Mouse (Mus musculus): Measurements from ENCODE around the gene M1ap. TPM values are rescaled to one million over a fixed set of nuclear protein-coding genes. Genes with fewer than 3 reads are reported as not detected.

M1ap gene
- polyA plus RNA-seq, 1 experiment from 2014 or later, result 0.47 TPM

- Histone ChIP-seq H3K4me1 (replicated peaks; ENCODE audit: control insufficient read depth, insufficient read depth, low read length) (no peaks in the 10 kb centered on the region), H3K36me3 (ENCODE audit: control insufficient read depth, insufficient read depth, low read length) (no peaks in the 10 kb centered on the region), H3K4me2 (ENCODE audit: low read length) (no peak overlapping the region), H3K27me3 (replicated peaks; ENCODE audit: control insufficient read depth, insufficient read depth, low read length) (0 out of 2 replicates have a peak, but pooled peaks cover 4% of the 10 kb centered on the region), H3K9ac (ENCODE audit: low read length) (no peak overlapping the region), H3K9me3 (ENCODE audit: control insufficient read depth, low read length) (no peaks in the 10 kb centered on the region), H3K4me3 (ENCODE audit: low read depth, low read length) (no peak overlapping the region), H3K27ac (ENCODE audit: low read depth) (no peak overlapping the region)
- ATAC-seq (replicated peaks; ENCODE audit: low FRiP score, low TSS enrichment, low read depth) (no peak), DNase-seq (ENCODE audit: low spot score) (no peak)
- 64% methylated on average over 3 of the region's 3 CpGs for WGBS
Observed at GRCm38 (mm10) chr6:83019044-83019443, 72.3 kb downstream of the M1ap start.

- no peak for DNase-seq (ENCODE audit: low spot score)
- Histone ChIP-seq H3K36me3 (ENCODE audit: control insufficient read depth, insufficient read depth, low read length) (no peaks in the 10 kb centered on the region), H3K27me3 (replicated peaks; ENCODE audit: control insufficient read depth, insufficient read depth, low read length) (no peaks in the 10 kb centered on the region), H3K9me3 (ENCODE audit: control insufficient read depth, low read length) (no peaks in the 10 kb centered on the region), H3K4me1 (replicated peaks; ENCODE audit: control insufficient read depth, insufficient read depth, low read length) (no peaks in the 10 kb centered on the region), H3K27ac (ENCODE audit: low read depth) (no peak overlapping the region), H3K9ac (ENCODE audit: low read length) (no peak overlapping the region), H3K4me2 (ENCODE audit: low read length) (no peak overlapping the region), H3K4me3 (ENCODE audit: low read depth, low read length) (no peak overlapping the region)
- WGBS, result 91% methylated on average over 6 of the region's 6 CpGs
- no peak for ATAC-seq (replicated peaks; ENCODE audit: low FRiP score, low TSS enrichment, low read depth)
Observed at GRCm38 (mm10) chr6:83020121-83020520, 73.4 kb downstream of the M1ap start.

GRCm38 (mm10) chr6:83020836-83021593 is 74.3 kb downstream of the M1ap start:
- WGBS, result 86% methylated on average over 4 of the region's 4 CpGs
- Histone ChIP-seq H3K4me1 (replicated peaks; ENCODE audit: control insufficient read depth, insufficient read depth, low read length) (no peaks in the 10 kb centered on the region), H3K4me3 (ENCODE audit: low read depth, low read length) (no peak overlapping the region), H3K27me3 (replicated peaks; ENCODE audit: control insufficient read depth, insufficient read depth, low read length) (no peaks in the 10 kb centered on the region), H3K4me2 (ENCODE audit: low read length) (no peak overlapping the region), H3K27ac (ENCODE audit: low read depth) (no peak overlapping the region), H3K9ac (ENCODE audit: low read length) (no peak overlapping the region), H3K9me3 (ENCODE audit: control insufficient read depth, low read length) (no peaks in the 10 kb centered on the region), H3K36me3 (ENCODE audit: control insufficient read depth, insufficient read depth, low read length) (no peaks in the 10 kb centered on the region)
- ATAC-seq (replicated peaks; ENCODE audit: low FRiP score, low TSS enrichment, low read depth), result no peak
- no peak for DNase-seq (ENCODE audit: low spot score)

- Histone ChIP-seq H3K9me3 (ENCODE audit: control insufficient read depth, low read length) (no peaks in the 10 kb centered on the region), H3K36me3 (ENCODE audit: control insufficient read depth, insufficient read depth, low read length) (no peaks in the 10 kb centered on the region), H3K4me1 (replicated peaks; ENCODE audit: control insufficient read depth, insufficient read depth, low read length) (no peaks in the 10 kb centered on the region; the same call in 1 of the 2 replicates), H3K27ac (ENCODE audit: low read depth) (no peak overlapping the region), H3K4me3 (ENCODE audit: low read depth, low read length) (no peak overlapping the region), H3K27me3 (replicated peaks; ENCODE audit: control insufficient read depth, insufficient read depth, low read length) (no peaks in the 10 kb centered on the region), H3K4me2 (ENCODE audit: low read length) (no peak overlapping the region), H3K9ac (ENCODE audit: low read length) (no peak overlapping the region)
- DNase-seq (ENCODE audit: low spot score), result no peak
- ATAC-seq (replicated peaks; ENCODE audit: low FRiP score, low TSS enrichment, low read depth), result no peak
- WGBS, result 84% methylated on average over 9 of the region's 9 CpGs
Observed at GRCm38 (mm10) chr6:83023008-83023407, 76.3 kb downstream of the M1ap start.

GRCm38 (mm10) chr6:83023786-83024185 is 77.1 kb downstream of the M1ap start:
- no peaks in the 10 kb centered on the region for H3K9me3 ChIP-seq (ENCODE audit: control insufficient read depth, low read length)
- no peaks in the 10 kb centered on the region; the same call in 1 of the 2 replicates for H3K4me1 ChIP-seq (replicated peaks; ENCODE audit: control insufficient read depth, insufficient read depth, low read length)
- ATAC-seq (replicated peaks; ENCODE audit: low FRiP score, low TSS enrichment, low read depth) (no peak), DNase-seq (ENCODE audit: low spot score) (no peak)
- no peaks in the 10 kb centered on the region for H3K36me3 ChIP-seq (ENCODE audit: control insufficient read depth, insufficient read depth, low read length)
- H3K9ac ChIP-seq (ENCODE audit: low read length), result no peak overlapping the region
- no peak overlapping the region for H3K4me3 ChIP-seq (ENCODE audit: low read depth, low read length)
- no peak overlapping the region for H3K4me2 ChIP-seq (ENCODE audit: low read length)
- H3K27ac ChIP-seq (ENCODE audit: low read depth), result no peak overlapping the region
- no peaks in the 10 kb centered on the region for H3K27me3 ChIP-seq (replicated peaks; ENCODE audit: control insufficient read depth, insufficient read depth, low read length)
- WGBS, result 91% methylated on average over 2 of the region's 2 CpGs

GRCm38 (mm10) chr6:83024421-83024820 is 77.7 kb downstream of the M1ap start:
- no peak for DNase-seq (ENCODE audit: low spot score)
- H3K4me2 ChIP-seq (ENCODE audit: low read length), result no peak overlapping the region
- WGBS, result 62% methylated on average over 4 of the region's 4 CpGs
- no peaks in the 10 kb centered on the region for H3K9me3 ChIP-seq (ENCODE audit: control insufficient read depth, low read length)
- H3K36me3 ChIP-seq (ENCODE audit: control insufficient read depth, insufficient read depth, low read length), result no peaks in the 10 kb centered on the region
- no peak overlapping the region for H3K4me3 ChIP-seq (ENCODE audit: low read depth, low read length)
- H3K27me3 ChIP-seq (replicated peaks; ENCODE audit: control insufficient read depth, insufficient read depth, low read length), result no peaks in the 10 kb centered on the region
- no peaks in the 10 kb centered on the region; the same call in 1 of the 2 replicates for H3K4me1 ChIP-seq (replicated peaks; ENCODE audit: control insufficient read depth, insufficient read depth, low read length)
- H3K9ac ChIP-seq (ENCODE audit: low read length), result no peak overlapping the region
- H3K27ac ChIP-seq (ENCODE audit: low read depth), result no peak overlapping the region
- ATAC-seq (replicated peaks; ENCODE audit: low FRiP score, low TSS enrichment, low read depth), result no peak

GRCm38 (mm10) chr6:83025221-83025620 is 78.5 kb downstream of the M1ap start:
- ATAC-seq (replicated peaks; ENCODE audit: low FRiP score, low TSS enrichment, low read depth), result no peak
- Histone ChIP-seq H3K4me2 (ENCODE audit: low read length) (no peak overlapping the region), H3K9me3 (ENCODE audit: control insufficient read depth, low read length) (no peaks in the 10 kb centered on the region), H3K36me3 (ENCODE audit: control insufficient read depth, insufficient read depth, low read length) (no peaks in the 10 kb centered on the region), H3K4me1 (replicated peaks; ENCODE audit: control insufficient read depth, insufficient read depth, low read length) (no peaks in the 10 kb centered on the region; the same call in 1 of the 2 replicates), H3K27ac (ENCODE audit: low read depth) (no peak overlapping the region), H3K4me3 (ENCODE audit: low read depth, low read length) (no peak overlapping the region), H3K27me3 (replicated peaks; ENCODE audit: control insufficient read depth, insufficient read depth, low read length) (peaks cover 2% of the 10 kb centered on the region; the same call in 1 of the 2 replicates), H3K9ac (ENCODE audit: low read length) (no peak overlapping the region)
- WGBS, result 97% methylated on average over 4 of the region's 4 CpGs
- no peak for DNase-seq (ENCODE audit: low spot score)

- no peak overlapping the region for H3K4me3 ChIP-seq (ENCODE audit: low read depth, low read length)
- H3K27ac ChIP-seq (ENCODE audit: low read depth), result no peak overlapping the region
- H3K9me3 ChIP-seq (ENCODE audit: control insufficient read depth, low read length), result no peaks in the 10 kb centered on the region
- H3K27me3 ChIP-seq (replicated peaks; ENCODE audit: control insufficient read depth, insufficient read depth, low read length), result peaks cover 13% of the 10 kb centered on the region; the same call in 1 of the 2 replicates
- 78% methylated on average over 8 of the region's 8 CpGs for WGBS
- DNase-seq (ENCODE audit: low spot score) (no peak), ATAC-seq (replicated peaks; ENCODE audit: low FRiP score, low TSS enrichment, low read depth) (no peak)
- H3K36me3 ChIP-seq (ENCODE audit: control insufficient read depth, insufficient read depth, low read length), result 0 out of 2 replicates have a peak, but pooled peaks cover 5% of the 10 kb centered on the region
- no peak overlapping the region for H3K9ac ChIP-seq (ENCODE audit: low read length)
- no peak overlapping the region for H3K4me2 ChIP-seq (ENCODE audit: low read length)
- H3K4me1 ChIP-seq (replicated peaks; ENCODE audit: control insufficient read depth, insufficient read depth, low read length), result peaks cover 4% of the 10 kb centered on the region
Observed at GRCm38 (mm10) chr6:83027293-83027692, 80.6 kb downstream of the M1ap start.

- 0 out of 2 replicates have a peak, but pooled peaks cover 5% of the 10 kb centered on the region for H3K36me3 ChIP-seq (ENCODE audit: control insufficient read depth, insufficient read depth, low read length)
- no peak overlapping the region for H3K4me2 ChIP-seq (ENCODE audit: low read length)
- H3K4me1 ChIP-seq (replicated peaks; ENCODE audit: control insufficient read depth, insufficient read depth, low read length), result peaks cover 5% of the 10 kb centered on the region
- whole genome bisulfite sequencing, result 49% methylated on average over 7 of the region's 9 CpGs
- no peak for DNase-seq (ENCODE audit: low spot score)
- H3K4me3 ChIP-seq (ENCODE audit: low read depth, low read length), result no peak overlapping the region
- H3K9ac ChIP-seq (ENCODE audit: low read length), result no peak overlapping the region
- no peak for ATAC-seq (replicated peaks; ENCODE audit: low FRiP score, low TSS enrichment, low read depth)
- H3K27ac ChIP-seq (ENCODE audit: low read depth), result no peak overlapping the region
- H3K9me3 ChIP-seq (ENCODE audit: control insufficient read depth, low read length), result no peaks in the 10 kb centered on the region
- peaks cover 13% of the 10 kb centered on the region; the same call in 1 of the 2 replicates for H3K27me3 ChIP-seq (replicated peaks; ENCODE audit: control insufficient read depth, insufficient read depth, low read length)
Observed at GRCm38 (mm10) chr6:83027706-83028105, 81.0 kb downstream of the M1ap start.

Data from intestine, embryonic 14.5 days (tissue).